Mouse (Mus musculus) stomach, embryonic 14.5 days (tissue): ENCODE measurements around the gene Gm40193. TPM values are rescaled to one million over a fixed set of nuclear protein-coding genes. Genes with fewer than 3 reads are reported as not detected.

Experiments used
- ATAC-seq: fragments of 200-750 bp; cut with Nextera tagmentation; 2 replicates; pipeline ENCODE4 v1.8.0; 2017; ENCODE audit warnings: low read depth, moderate TSS enrichment; ENCODE audit not compliant: insufficient number of reproducible peaks, insufficient read depth, low FRiP score
- H3K27ac ChIP-seq: fragments of 300-500 bp; sonication (generic); 2 replicates; pipeline ENCODE4 v1.5.1; 2014; ENCODE audit warnings: mild to moderate bottlenecking, low read length, moderate library complexity, mixed read lengths
- H3K27me3 ChIP-seq: fragments of 300-500 bp; sonication (generic); 2 replicates; pipeline ENCODE4 v1.6.1; 2014; ENCODE audit warnings: low read length, control low read depth, mixed read lengths; ENCODE audit not compliant: control insufficient read depth, insufficient read depth
- H3K36me3 ChIP-seq: fragments of 300-500 bp; sonication (generic); 2 replicates; pipeline ENCODE4 v1.6.1; 2014; ENCODE audit warnings: mild to moderate bottlenecking, control low read depth, low read length, moderate library complexity, mixed read lengths; ENCODE audit not compliant: control insufficient read depth, insufficient read depth
- H3K4me1 ChIP-seq: fragments of 300-500 bp; sonication (generic); 2 replicates; pipeline ENCODE4 v1.6.1; 2014; ENCODE audit warnings: low read length, control low read depth, mixed read lengths; ENCODE audit not compliant: control insufficient read depth, insufficient read depth
- H3K4me2 ChIP-seq: fragments of 300-500 bp; sonication (generic); replicated peaks from 2 replicates; pipeline ENCODE4 v1.6.1; 2014; ENCODE audit warnings: low read depth, low read length, control low read depth
- H3K4me3 ChIP-seq: fragments of 300-500 bp; sonication (generic); 2 replicates; pipeline ENCODE4 v1.5.1; 2014; ENCODE audit warnings: low read depth, low read length, control low read depth
- H3K9ac ChIP-seq: fragments of 300-500 bp; sonication (generic); replicated peaks from 2 replicates; pipeline ENCODE4 v1.6.1; 2014; ENCODE audit warnings: low read depth, mild to moderate bottlenecking, control low read depth, low read length, moderate library complexity, mixed read lengths
- H3K9me3 ChIP-seq: fragments of 300-500 bp; sonication (generic); 2 replicates; pipeline ENCODE4 v1.6.1; 2016; ENCODE audit warnings: low read depth, low read length, control low read depth; ENCODE audit not compliant: control insufficient read depth
- WGBS: fragments of 180-500 bp; shearing (Covaris S2); extraction: QIAGEN DNeasy Blood & Tissue Kit; methylation state at CpG from one replicate; pipeline ENCODE4 v1.1.7; 2014; 5-methylcytosine and 5-hydroxymethylcytosine counted together
- polyA plus RNA-seq: library from polyadenylated mRNA; unstranded; fragments of >200 nt; fragmentation: Nextera tagmentation; extraction: Ambion mirVana; gene quantifications from 2 replicates; pipeline ENCODE4 v1.2.1, GENCODE M21; 2014

Gm40193 gene
- polyA plus RNA-seq, 1 experiment from 2014 or later = not detected

- no peak overlapping the region for H3K4me2 ChIP-seq
- H3K9ac ChIP-seq = no peak overlapping the region
- no peak overlapping the region for H3K4me3 ChIP-seq
- WGBS = 60% methylated on average over 2 of the region's 2 CpGs
- no peaks in the 10 kb centered on the region for H3K36me3 ChIP-seq
- no peak overlapping the region for H3K27ac ChIP-seq
- H3K27me3 ChIP-seq = no peaks in the 10 kb centered on the region
- peaks cover 3% of the 10 kb centered on the region; the same call in 1 of the 2 replicates for H3K4me1 ChIP-seq
- H3K9me3 ChIP-seq = no peaks in the 10 kb centered on the region
- no peak for ATAC-seq
These were observed 21.5 kb downstream of the Gm40193 start for GRCm38 (mm10) chr11:70511242-70511641.

DNA sequence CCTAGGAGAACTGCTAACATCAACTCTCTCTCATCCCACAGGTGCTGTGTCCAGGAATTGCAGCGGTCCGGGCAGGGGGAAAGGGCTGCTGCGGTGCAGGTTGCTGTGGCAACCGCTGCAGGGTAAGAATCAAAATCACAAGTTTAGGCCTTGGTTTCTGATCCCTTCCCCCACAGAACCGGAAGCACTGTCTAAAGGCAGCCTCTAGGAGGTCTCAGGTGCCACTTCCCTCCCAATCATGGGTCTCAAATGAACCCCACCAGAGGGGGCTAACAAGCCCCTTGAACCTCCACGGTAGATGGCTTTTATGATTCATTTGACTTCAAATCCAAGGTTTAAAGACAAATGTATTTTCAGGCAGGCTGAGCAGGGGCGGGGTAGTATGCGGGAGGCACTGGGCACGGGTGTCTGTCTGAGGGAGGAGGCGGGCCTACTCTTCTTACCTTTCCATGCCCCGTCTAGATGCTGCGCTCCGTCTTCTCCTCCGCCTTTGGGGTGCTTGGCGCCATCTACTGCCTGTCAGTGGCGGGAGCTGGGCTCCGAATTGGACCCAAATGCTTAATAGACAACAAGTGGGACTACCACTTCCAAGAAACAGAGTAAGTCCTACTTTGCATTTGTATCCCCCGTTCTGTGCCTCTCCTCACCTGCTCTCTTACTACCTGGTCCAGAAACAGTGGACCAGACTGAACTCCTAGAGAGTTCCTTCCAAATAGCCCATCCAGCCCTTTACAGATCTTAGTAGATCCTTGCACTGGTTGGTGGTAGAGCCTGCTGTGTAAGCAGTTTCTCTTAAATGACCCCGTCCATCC lies 22.8 kb downstream of the Gm40193 start:
- no peak overlapping the region for H3K4me3 ChIP-seq
- no peak overlapping the region for H3K4me2 ChIP-seq
- ATAC-seq = 0 out of 2 replicates have a peak, but pooled peaks have one; percentile 34
- no peak overlapping the region for H3K27ac ChIP-seq
- H3K4me1 ChIP-seq = peaks cover 3% of the 10 kb centered on the region; the same call in 1 of the 2 replicates
- no peak overlapping the region for H3K9ac ChIP-seq
- 10% methylated on average over 19 of the region's 19 CpGs for WGBS
- no peaks in the 10 kb centered on the region for H3K36me3 ChIP-seq
- no peaks in the 10 kb centered on the region for H3K27me3 ChIP-seq
- no peaks in the 10 kb centered on the region for H3K9me3 ChIP-seq

GRCm38 (mm10) chr11:70506962-70507515 lies 25.7 kb downstream of the Gm40193 start:
- H3K27me3 ChIP-seq = no peaks in the 10 kb centered on the region
- H3K9me3 ChIP-seq = no peaks in the 10 kb centered on the region
- H3K4me3 ChIP-seq = no peak overlapping the region
- 73% methylated on average over 7 of the region's 7 CpGs for WGBS
- H3K36me3 ChIP-seq = no peaks in the 10 kb centered on the region
- no peak for ATAC-seq
- no peak overlapping the region for H3K27ac ChIP-seq
- peaks cover 3% of the 10 kb centered on the region; the same call in 1 of the 2 replicates for H3K4me1 ChIP-seq
- no peak overlapping the region for H3K9ac ChIP-seq
- H3K4me2 ChIP-seq = no peak overlapping the region

DNA sequence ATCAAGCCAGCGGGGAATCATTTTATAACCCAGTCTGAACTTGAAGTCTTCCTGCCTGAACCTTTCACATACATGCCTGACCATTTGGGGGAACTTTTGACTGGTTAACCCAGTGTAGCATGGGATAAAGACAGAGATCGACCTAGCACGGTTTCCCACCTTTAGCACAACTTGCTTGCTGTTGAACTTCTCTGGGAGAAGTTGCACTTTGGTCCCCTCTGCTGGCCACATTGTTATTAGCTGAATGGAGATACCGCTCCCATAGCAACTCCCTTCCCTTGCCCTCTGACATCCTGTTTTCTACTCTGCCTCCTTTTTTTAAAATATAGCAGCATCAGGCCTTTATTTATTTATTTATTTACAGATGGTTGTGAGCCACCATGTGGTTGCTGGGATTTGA lies 26.4 kb downstream of the Gm40193 start:
- no peaks in the 10 kb centered on the region for H3K9me3 ChIP-seq
- no peak overlapping the region for H3K4me2 ChIP-seq
- H3K9ac ChIP-seq = no peak overlapping the region
- no peaks in the 10 kb centered on the region for H3K27me3 ChIP-seq
- no peaks in the 10 kb centered on the region for H3K36me3 ChIP-seq
- H3K4me1 ChIP-seq = peaks cover 3% of the 10 kb centered on the region; the same call in 1 of the 2 replicates
- no peak overlapping the region for H3K27ac ChIP-seq
- 24% methylated on average over 4 of the region's 4 CpGs for WGBS
- no peak for ATAC-seq
- no peak overlapping the region for H3K4me3 ChIP-seq

- Histone ChIP-seq H3K27ac (peak within 1 kb of the TSS; percentile 7; the same call in 1 of the 2 replicates), H3K9me3 (no peaks in the 10 kb centered on the region), H3K4me1 (peaks cover 3% of the 10 kb centered on the region; the same call in 1 of the 2 replicates), H3K4me2 (0 out of 2 replicates have a peak within 1 kb of the TSS, but pooled peaks have one; percentile 15), H3K4me3 (peak within 1 kb of the TSS; percentile 0; the same call in 1 of the 2 replicates), H3K27me3 (no peaks in the 10 kb centered on the region), H3K36me3 (no peaks in the 10 kb centered on the region), H3K9ac (no peak within 1 kb of the TSS; the same call in 1 of the 2 replicates)
- 48% methylated on average over 9 of the region's 9 CpGs for WGBS
- ATAC-seq = peak; percentile 85
These were observed 27.8 kb downstream of the Gm40193 start, which contains the start of gene Tm4sf5 for GRCm38 (mm10) chr11:70504970-70505369. Tm4sf5 (plus strand) TSS chr11:70505244.

DNA sequence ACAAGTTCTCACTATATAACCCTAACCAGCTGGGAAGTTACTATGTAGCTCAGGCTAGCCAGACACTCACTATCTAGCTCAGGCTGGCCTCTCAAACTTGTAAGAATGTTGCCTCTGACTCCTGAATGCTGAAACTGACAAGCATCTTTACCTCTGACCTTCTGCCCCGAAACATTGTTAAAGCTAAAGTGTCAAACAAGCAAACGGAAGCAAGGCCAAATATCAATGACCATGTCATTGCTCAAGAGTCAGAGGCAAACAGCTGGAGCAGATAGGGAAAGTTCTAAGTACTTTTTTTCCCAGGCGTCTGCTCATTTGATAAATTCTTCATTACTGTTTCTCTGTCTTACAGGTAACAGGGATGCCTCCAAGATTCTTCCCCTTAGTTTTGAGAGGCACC lies 30.7 kb downstream of the Gm40193 start:
- no peaks in the 10 kb centered on the region for H3K36me3 ChIP-seq
- no peak overlapping the region for H3K4me3 ChIP-seq
- H3K27me3 ChIP-seq = no peaks in the 10 kb centered on the region
- no peaks in the 10 kb centered on the region for H3K4me1 ChIP-seq
- no peak for ATAC-seq
- no peak overlapping the region for H3K27ac ChIP-seq
- 50% methylated on average over 3 of the region's 3 CpGs for WGBS
- no peak overlapping the region for H3K4me2 ChIP-seq
- H3K9me3 ChIP-seq = no peaks in the 10 kb centered on the region
- H3K9ac ChIP-seq = no peak overlapping the region

- 69% methylated on average over 1 of the region's 1 CpGs for WGBS
- H3K4me3 ChIP-seq = no peak overlapping the region
- H3K4me2 ChIP-seq = no peak overlapping the region
- H3K27me3 ChIP-seq = no peaks in the 10 kb centered on the region
- H3K36me3 ChIP-seq = no peaks in the 10 kb centered on the region
- H3K4me1 ChIP-seq = no peaks in the 10 kb centered on the region
- H3K9ac ChIP-seq = no peak overlapping the region
- H3K9me3 ChIP-seq = no peaks in the 10 kb centered on the region
- ATAC-seq = no peak
- no peak overlapping the region for H3K27ac ChIP-seq
These were observed 32.3 kb downstream of the Gm40193 start for GRCm38 (mm10) chr11:70500476-70500812.

DNA sequence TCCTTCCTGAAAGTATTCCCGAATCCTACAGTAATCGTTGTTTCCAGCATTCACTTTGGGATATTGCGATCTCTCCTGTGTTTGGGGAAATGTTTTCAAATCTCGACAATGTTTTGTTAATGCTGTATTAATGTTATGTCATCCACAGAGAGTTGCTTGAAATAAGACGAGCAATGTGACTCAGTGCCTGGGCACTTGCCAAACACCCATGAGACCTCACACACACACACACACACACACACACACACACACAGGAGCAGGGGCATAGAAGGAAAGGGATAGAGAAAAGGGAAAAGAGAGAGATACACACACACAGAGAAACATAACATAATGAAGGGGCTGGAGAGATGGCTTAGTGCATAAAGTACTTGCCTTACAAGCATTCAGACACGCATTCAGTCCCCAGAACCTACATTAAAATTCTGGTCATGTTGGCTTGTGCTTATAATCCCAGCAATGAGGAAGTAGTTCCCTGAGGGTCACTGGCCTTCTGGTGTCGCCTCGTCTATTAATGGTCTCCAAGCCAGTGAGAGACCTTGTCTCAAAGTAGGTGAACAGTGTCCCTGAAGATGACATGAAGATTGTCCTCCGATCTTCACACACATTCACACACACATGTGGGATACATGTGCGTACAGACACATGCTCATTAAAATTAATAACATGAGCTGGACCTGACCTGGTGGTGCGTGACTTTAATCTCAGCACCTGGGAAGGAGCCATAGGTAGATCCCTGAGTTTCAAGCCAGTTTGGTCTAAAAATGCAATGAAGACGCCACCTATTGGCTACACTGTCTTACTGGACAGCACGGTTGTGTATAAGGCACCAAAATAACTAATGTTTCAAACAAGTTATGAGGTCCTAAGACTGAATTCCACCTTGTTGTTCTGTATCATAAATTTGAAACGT lies 32.9 kb downstream of the Gm40193 start:
- ATAC-seq = no peak
- Histone ChIP-seq H3K9ac (no peak overlapping the region), H3K4me2 (no peak overlapping the region), H3K9me3 (no peaks in the 10 kb centered on the region), H3K4me1 (no peaks in the 10 kb centered on the region), H3K4me3 (no peak overlapping the region), H3K27me3 (no peaks in the 10 kb centered on the region), H3K36me3 (no peaks in the 10 kb centered on the region), H3K27ac (no peak overlapping the region)
- 67% methylated on average over 14 of the region's 14 CpGs for WGBS
